Mouse (Mus musculus) left cerebral cortex, adult 9 months (tissue): ENCODE results near the gene Mypop.

ENCODE experiments used
- DNase-seq, 2 experiments: peaks; one replicate each; pipeline ENCODE4 v3.0.0; 2022; ENCODE audit warnings: low spot score in 2 of 2

Gene Mypop

DNA sequence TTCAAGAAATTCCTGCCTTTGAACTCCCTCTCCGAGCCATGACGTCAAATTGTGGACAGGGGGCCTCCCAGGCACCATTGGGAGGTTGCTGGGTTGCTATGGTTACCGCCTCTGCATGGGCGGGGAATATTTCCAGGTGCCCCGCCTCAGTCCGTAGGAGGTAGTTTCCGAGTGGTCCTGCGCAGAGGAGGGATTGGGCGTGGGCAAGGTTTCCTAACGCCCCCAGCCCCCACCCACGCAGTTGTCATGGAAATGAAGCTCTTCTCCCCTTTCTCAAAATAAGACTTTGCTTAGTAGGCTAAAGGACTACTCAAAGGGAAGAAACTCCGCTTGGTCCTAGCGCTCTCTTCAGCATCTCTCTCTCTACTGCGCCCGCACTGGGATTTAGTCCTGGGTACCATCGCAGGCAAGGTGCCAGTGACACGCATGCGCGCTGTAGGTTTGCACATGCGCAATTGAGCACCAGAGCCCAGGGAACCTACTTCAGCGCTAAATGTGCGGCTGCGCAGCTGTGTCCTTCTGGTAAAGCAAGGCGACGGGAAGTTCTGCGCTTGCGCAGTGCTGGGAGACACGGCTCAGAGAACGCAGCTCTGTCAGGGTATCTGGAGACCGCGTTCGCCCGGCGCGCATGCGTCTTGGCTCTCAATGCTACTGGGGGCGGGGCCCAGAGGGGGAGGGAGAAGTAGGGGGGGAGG lies at the start of gene Mypop:
Gene Mypop (plus strand): TSS at position 645 of the 695 bp plus-strand sequence.
- peak; percentile 100 for DNase-seq

DNA sequence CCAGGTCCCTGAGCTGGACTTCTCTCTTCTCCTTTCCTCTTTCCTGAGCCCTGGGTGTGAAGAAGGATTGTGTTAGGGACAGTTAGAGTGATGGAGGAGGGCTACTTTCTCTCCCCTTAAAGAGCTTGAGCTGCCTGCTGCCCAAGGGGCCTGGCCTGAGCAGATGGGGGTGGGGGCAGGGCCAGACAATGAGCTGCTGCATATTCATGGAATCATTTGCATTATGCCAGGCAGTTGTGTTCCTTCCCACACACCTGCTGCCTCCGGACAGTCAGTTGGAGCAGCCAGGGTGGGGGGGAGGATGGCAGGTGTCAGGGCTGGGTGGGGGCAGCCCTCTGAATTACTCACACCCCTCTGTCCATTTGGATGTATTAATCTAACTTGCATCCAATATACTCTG lies 48.7 kb upstream of the Mypop start:
- DNase-seq, result no peak

GRCm38 (mm10) chr7:18942815-18943214 lies 48.2 kb upstream of the Mypop start:
- DNase-seq, result no peak

- no peak for DNase-seq
These were observed 42.9 kb upstream of the Mypop start for GRCm38 (mm10) chr7:18948151-18948550.

DNA sequence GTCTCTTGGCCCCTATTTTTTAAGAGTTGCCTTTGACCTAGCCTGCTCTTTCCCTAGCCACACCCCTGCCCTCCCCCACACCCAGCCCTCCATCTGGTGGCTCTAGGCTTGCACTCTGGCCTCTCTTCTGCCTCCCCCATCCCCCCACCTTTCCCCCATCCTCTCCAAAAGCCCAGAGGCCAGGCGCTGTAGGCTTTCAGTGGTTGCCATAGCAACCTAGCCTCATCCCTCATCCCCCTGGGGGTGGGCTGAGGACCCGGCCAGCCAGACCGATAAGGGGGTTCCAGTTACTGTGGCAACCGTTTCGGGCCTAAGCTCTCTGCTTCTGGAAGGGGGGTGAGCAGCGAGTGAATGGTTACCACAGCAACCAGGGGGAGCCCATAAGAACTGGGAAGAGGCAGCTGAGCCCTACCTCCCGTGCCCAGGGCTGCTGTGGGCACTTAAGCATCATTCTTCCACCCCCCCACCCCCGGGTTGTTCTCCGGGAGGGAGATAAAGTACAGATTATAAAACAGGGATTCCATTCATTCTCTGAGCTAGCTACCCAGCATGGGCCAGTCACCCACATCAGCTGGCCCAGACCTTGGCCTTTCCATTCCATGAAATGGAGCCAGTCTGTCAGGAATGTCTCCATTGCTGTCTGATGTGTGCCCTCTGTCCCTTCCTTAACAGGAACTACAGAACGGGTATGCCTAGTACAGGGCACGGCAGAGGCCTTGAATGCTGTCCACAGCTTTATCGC lies 41.1 kb upstream of the Mypop start:
- no peak for DNase-seq

DNA sequence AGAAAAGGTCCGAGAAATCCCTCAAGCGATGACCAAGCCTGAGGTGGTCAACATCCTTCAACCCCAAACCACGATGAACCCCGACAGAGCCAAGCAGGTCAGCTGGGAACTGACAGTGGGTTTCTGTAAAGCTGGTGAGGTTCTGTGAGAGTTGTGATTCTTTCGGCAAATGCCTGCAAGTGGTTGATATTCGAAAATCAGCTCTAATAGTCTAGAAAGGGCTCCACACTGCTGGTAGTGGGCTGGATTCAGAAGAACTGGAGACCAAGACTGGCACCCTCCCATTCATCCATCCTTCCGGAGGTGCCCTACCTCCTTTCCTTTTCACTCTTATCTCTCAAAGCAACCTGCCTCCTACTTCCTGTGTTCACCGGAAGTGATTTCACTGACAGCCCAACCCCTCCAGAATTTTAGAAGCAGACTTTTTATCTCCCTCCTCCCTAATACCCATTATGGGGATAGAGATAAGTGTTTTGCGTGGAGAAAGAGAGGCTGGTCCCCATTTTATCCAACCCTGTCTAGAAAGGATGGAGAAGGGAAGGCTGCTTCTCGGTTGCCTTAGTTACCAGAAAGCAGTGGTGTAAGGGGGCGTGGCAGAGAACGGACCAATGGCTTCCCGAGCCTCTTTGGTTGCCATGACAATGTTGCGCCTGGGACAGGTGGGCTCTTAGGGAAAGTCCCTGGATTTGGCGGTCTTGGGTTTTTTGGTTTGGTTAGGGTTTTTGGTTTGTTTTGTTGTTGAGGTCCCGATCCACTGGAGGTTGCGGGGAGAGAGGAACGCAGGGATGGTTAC lies 40.3 kb upstream of the Mypop start:
- DNase-seq, result no peak

- DNase-seq, result no peak
These were observed 39.6 kb upstream of the Mypop start for GRCm38 (mm10) chr7:18951397-18951796.

GRCm38 (mm10) chr7:18957569-18958383 lies 33.3 kb upstream of the Mypop start:
- peak in 1 of 2 experiments; percentile 65 for DNase-seq

DNA sequence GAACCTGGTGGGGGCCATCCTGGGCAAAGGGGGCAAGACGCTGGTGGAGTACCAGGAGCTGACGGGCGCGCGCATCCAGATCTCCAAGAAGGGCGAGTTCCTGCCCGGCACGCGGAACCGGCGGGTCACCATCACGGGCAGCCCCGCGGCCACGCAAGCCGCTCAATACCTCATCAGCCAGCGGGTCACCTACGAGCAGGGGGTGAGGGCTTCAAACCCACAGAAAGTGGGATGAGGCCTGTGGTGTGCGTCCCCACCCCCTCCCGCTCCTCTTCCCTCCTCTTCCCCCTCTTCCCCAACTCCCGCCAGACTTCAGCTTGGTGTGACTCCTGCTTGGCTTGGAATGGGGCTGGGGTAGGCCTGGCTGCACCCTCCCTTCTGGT lies 32.7 kb upstream of the Mypop start:
- DNase-seq, result no peak

GRCm38 (mm10) chr7:18959446-18959845 lies 31.6 kb upstream of the Mypop start:
- no peak for DNase-seq

GRCm38 (mm10) chr7:18962171-18962792 lies 28.8 kb upstream of the Mypop start:
- DNase-seq, result no peak

DNA sequence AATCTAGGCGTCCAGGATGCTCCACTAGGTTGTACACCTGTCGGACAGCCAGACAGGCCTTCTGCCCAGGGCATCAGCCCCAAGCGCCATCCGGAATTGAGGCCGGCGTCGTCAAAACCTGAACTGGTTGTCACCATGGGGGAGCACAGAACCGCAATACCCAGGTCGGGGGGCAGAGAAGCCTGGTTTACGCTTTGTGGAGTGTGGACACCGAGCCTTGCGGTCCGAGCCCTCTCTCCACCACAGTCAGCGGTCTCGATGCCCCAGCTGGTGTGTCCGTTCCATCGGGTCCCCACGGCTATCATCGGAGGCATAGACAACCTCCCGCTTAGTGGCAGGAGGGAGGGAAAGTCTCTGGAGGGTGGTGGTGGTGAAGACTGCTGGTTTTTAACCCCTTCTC lies 28.2 kb upstream of the Mypop start:
- no peak for DNase-seq

DNA sequence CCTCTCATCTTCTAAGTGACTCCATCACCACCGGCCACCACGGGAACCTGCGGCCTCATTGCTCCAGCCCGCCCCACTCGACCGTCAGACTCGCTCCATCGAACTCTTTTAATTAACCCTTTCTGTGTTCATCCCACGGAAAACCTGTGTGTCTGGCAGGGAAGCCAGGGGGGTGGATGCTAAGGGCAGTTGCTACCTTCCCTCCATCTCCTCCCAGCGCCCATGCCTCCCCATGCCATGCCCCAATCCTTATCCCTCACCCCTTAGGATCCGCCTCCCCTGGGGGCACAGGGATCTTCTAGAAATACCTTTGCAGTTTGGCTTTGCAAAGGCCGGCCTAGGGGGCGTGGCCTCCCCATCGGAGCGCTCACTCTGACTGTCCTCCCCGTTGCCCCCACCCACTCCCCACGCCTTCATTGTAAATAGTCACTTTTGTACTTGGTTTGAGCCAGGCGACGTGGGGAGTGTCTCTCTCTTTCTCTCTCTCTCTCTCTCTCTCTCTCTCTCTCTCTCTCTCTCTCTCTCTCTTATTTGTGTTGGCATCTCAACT lies 27.7 kb upstream of the Mypop start:
- no peak for DNase-seq

DNA sequence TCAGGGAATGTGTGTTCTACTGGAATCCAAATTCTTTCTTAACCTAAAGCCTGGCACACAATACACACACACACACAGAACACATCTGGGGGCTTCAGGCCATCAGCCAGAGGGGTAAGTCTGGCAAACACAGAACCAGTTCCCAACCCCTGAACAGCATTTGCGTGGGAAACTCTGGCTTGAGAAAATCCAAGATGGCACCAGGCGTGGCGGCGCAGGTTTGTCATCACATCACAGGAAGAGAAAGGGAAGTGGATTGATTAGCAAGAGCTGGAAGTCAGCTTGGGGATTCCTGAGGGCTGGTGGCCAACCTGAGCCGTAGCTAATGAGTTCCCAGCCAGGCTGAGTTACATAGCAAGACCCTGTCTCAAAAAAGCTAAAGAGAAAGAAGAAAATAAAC lies 25.7 kb upstream of the Mypop start:
- DNase-seq, result no peak

- DNase-seq, result no peak
These were observed 23.4 kb upstream of the Mypop start for GRCm38 (mm10) chr7:18967603-18968002.

DNA sequence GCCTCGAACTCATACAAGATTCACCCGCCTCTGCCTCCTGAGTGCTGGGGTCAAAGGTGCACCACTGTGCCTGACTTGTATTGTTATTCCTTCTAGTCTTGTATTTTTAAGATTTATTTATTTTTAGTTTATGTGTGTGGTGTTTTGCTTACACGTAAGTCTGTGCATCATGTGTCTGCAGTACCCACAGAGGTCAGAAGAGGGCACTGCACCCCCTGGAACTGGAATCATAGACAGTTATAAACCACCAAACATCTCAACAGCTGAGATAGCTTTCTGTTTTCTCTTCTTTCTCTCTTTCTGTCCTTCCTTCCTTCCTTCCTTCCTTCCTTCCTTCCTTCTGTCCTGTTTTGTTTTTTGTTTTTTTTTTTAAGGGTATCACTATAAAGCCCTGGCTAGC lies 20.1 kb upstream of the Mypop start:
- DNase-seq, result no peak

DNA sequence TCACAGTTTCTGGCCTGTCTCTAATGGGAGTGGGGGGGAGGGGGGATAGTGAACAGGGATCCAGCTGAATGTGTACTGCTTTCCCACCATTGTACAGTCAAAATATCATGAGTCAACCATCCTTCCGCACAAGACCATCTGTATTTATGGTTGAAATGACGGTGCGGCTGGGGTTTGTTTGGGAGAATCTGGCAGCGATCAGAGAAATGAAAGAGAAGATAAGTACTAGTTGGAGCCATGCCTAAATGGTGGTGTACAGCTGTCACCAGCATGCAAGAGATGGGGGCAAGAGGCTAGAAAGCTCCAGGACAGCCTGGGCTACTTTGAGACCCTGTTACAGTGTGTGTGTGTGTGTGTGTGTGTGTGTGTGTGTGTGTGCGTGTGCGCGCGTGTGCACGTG lies 12.7 kb upstream of the Mypop start:
- no peak for DNase-seq

GRCm38 (mm10) chr7:18986503-18986902 lies 4.5 kb upstream of the Mypop start:
- no peak for DNase-seq

GRCm38 (mm10) chr7:18987100-18987499 lies 3.9 kb upstream of the Mypop start, which contains the start of gene Nanos2:
Nanos2 (plus strand) TSS chr7:18987400.
- no peak for DNase-seq

GRCm38 (mm10) chr7:18987747-18988146 lies 3.3 kb upstream of the Mypop start:
- DNase-seq, result no peak

DNA sequence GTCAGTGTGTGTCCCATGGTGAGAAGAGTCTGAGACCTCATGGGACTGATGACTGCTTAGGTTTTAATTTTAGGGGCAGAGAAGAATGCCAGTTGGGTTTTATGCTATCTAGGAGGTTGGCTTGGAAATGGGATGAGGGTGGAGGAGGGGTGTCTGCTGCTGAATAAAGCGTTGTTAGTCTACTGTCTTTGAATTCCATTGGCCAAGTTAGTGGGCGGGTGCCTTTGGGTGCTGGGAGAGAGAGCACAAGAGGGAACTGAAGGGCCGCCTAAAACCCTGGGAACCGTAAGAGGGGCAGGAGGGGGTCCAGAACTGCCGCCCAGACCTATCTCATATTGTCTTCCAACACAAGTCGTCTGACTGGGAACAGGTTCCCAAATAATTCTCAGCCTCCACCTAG lies 2.3 kb upstream of the Mypop start:
- DNase-seq, result no peak
